Mouse (Mus musculus) heart, postnatal 10 days (tissue): ENCODE data around the gene Supt20. TPM values are rescaled to one million over a fixed set of nuclear protein-coding genes. Genes with fewer than 3 reads are reported as not detected.

Experiments used
- DNase-seq, 2 experiments: peaks; one replicate each; pipeline ENCODE4 v3.0.0; 2021
- intact Hi-C: fragments of 180-260 bp; cut with DNase I; formaldehyde crosslinking; loops from one replicate; pipeline ENCODE4 v1.15.1; 2025
- total RNA-seq, 2 experiments: library from RNA; stranded (reverse); gene quantifications; 2 replicates each; pipeline ENCODE4 v1.2.3; 2021

The Supt20 gene
- total RNA-seq, result 10 to 100 TPM; 35.1 to 41.8 TPM

DNA sequence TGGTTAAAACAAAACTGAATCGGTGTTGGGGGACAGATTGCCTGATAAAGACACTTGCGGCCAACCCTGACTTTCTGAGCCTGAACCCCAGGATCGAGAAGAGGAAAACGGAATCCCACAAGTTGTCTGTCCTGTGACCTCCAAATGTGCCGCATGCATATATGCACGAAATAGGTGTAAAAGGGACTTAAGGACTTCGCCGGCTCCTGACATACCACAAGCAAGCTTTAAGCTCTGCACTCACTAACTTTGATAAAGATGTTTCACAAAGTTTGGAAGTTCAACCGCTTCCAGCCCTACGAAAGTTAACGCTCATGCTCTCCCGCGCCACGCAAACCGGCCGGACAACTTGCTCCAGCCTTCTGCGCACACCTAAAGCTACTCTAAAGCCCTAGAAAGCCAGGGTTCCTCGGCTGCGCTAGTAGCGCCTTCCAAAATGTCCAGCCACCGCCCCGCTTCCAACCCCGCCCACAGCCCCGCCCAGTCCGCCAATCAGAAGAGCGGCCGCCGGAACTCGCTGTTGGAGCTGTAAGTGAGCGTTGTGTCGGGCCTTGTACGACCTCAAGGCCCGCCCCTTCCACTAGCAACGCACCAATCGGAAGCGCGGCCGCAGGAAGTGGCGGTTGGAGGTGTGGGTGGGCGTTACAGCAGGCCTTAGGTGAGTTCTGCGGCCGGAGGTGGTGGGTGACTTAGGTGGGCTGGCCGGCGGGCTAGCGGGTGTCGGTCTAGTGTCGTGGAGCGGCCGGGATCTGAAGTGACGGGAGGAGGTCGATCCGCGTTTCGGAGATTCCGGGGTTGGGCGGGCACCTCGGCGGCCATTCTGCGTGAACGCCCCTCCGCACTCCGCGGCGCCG, at the start of gene Supt20:
TSS of gene Supt20 (plus strand) at position 606 of the 854 bp plus-strand sequence.
- peak; percentile 95 to 96 for DNase-seq
- intact Hi-C loops, result loop anchor here (1.0 to 10.0 kb wide), 4 partner anchors 43 to 958 kb away; partner anchors contain the start of genes Alg5, Exosc8, Rfxap and Ufm1

DNA sequence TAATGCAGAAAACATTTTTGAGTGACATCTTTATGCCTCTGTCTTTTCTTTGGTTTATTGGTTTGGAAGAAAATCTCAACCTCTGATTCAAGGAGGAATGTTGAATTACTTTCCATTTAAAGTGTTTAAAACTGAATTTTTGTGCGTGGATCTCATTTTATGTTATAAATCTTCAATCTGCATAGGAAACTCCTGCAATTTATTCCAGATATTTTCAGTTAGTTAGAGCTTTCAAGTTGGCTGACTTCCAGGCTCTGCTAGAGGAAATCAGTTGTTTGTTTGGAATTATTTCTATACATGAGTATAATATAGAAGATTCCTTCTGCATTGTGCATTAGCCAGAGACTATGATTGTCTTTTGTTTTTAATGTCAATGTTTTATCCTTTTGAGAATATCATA, 49.8 kb upstream of the Supt20 start:
- intact Hi-C loops, result no loop called here
- DNase-seq, result no peak

DNA sequence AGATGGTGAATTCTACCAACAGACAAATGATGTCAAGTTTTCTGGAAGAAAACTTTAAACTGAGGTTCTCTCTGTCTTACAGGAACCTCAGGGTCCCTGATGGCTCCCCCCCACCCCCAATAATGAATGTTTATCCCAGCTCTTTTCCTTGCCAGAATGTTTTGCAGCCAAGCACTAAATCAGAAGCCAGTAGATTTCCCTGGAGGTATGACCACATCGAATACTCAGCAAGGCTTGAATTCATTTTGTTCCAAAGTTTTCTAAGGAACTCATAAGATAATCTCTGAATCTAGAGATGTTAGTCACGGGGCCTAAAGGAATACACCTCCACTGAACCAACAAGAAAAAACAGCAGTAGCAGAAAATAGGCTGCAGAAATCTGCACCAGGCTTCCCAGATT, 45.0 kb upstream of the Supt20 start:
- intact Hi-C loops, result no loop called here
- DNase-seq, result peak; percentile 71 to 72

DNA sequence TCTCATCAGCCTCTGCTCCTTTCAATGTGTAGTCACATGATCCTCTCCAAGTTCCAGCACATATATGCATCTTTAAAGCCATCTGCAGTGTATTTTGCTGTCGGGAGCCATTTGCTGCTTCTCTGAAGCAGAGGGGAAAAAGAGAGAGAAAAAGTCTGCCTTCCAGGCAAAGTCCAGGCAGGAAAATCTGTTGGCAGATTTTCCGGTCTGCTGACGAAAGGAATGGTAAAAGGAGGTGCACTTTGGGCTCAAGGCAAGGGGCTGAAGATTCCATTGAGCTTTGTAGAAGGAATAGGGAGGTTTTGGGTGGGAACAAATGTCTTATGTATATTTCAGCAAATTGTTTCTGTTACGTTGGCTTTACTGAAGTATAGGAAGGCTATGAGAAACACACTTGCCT, 41.0 kb upstream of the Supt20 start:
- intact Hi-C loops, result no loop called here
- DNase-seq, result no peak

DNA sequence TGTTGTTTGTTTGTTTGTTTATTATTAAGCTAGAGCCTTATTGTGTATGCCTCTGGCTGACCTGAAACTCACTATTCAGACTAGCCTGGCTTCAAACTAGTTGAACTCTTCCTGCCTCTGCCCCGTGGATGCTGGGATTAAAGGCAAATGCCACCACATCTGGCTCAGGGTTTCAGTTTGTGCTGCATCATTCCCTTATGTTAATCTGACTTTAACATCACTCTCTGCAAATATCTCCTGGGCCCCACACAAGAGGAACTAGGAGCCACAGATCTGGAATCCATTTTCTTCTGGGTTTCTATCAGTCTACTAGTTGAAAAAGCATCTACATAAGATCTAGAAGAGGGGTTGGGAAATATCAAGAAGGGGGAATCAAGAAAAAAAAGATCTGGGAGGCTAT, 38.4 kb upstream of the Supt20 start:
- DNase-seq, result no peak
- intact Hi-C loops, result no loop called here

DNA sequence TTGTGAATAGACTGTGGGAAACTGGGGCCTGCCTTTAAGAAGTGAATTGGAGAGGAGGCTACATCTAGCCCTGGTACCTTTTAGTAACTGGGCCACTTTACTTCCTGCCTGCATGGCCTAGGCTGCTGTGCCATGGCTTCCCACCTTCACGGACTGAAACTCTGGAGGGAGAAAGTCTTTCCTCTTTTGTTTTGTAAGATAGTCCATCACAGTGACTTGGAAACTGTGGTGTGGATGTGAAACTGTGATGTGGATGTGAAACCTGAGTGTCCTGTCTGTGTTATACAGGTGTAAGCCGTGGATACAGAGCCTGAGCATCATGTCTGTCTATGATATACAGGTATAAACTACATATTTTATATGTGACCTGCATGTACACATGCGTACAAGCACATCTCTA, 35.5 kb upstream of the Supt20 start:
- intact Hi-C loops, result no loop called here
- no peak for DNase-seq

DNA sequence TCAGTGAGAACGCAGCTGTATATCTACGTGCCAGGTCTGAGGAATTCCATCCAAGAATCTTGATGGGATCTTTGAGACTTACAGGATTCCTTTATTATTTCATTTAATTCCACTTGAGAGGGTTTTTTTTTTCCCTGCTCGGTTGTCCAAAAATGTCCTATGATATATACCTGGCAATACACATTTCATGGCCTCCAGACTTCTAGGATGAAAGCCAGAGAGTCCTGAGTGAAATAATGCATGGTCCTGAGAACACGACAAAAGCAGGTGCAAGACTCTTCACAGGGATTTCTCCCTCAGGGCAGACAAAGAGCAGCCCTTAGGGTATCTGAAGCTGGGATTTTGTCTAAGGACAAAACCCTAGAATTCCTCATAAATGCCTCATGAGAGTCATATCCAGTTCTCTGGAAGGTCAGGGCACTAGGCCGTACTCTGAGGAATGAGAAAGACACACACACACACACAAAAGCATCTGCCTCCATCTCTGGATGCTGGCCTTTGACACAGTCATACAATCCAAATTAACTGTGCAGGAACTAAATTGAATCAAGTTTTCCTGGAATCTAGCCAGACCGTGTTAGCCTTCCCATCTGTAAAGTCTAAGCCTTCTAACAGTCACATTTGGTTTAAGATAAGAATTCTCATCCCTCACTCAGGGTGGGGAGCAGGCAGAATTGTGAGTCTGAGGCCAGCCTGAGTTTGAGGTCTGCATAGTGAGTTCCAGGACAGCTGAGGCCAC, 34.5 kb upstream of the Supt20 start:
- peak; percentile 48 to 52 for DNase-seq
- intact Hi-C loops, result no loop called here

DNA sequence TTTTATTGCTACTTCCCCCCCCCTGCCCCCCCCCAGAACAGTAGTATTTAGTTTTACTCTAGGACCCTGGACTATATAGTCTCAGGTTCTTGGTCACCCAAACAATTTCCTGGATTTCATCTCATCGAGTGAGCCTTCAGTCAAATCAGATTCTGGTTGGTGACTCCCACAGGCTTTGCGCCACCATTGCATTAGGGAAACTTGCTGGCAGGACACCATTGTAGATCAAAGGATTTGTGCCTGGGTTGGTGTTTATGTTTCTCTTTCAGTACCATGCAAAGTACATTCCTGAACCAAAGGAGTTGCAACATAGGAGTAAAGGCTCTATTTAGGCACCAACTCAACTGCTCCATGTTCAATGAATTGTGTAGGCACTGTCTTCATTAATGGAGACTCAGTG, 32.9 kb upstream of the Supt20 start:
- intact Hi-C loops, result no loop called here
- no peak for DNase-seq

DNA sequence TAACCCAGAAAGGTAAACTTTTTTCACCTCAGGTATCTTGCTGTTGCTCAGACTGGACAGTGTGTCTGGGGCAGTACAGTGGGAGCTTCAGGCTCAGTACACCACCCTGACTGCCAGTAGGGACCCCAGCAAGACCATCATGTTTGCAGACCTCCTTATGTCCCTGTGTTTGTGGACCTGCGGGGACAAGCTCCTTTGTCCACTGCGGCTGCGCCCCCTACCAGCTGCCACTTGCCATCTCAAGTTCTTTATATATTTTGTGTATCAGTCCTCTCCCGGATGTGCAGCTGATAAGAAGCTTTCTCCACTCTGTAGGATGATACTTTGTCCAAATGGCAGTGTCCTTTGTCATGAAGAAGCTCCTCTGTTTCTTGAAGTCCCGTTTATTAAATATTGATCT, 30.2 kb upstream of the Supt20 start:
- intact Hi-C loops, result no loop called here
- no peak for DNase-seq

DNA sequence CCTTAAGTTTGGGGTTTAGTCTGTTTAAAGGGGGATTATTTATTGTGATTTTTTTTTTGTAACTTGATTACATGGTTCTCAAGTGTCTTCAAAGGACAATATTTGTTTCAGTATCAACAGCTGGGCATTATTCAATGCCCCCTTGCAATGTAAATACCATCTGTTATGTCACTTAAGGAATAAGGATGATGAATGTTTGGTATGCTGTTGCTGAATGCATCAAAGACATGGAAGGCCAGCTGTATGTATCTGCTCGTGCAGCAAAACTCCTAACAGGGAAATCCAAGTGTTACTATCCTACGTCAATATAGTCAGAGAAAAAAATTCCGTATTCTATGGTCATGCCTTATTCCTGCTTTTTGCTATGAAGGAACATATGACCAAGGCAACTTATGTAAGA, 24.5 kb upstream of the Supt20 start:
- no peak for DNase-seq
- intact Hi-C loops, result no loop called here

DNA sequence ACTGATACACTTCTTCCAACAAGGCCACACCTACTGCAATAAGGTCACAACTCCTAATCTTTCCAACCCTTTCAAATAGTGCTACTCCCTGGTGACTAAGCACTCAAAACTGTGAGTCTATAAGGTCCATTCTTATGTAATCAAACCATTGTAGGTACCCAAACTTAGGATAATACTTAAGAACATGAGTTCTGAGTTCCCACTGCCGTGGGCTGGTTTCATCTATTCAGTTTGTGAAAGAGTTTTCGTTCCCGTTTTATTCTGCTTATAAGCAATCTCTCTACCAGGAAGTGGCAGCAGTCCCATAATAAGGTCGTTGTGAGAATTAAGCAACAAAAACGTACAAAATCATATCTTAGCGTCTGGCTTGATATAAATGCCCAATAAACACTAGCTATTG, 23.9 kb upstream of the Supt20 start:
- intact Hi-C loops, result no loop called here
- no peak for DNase-seq

DNA sequence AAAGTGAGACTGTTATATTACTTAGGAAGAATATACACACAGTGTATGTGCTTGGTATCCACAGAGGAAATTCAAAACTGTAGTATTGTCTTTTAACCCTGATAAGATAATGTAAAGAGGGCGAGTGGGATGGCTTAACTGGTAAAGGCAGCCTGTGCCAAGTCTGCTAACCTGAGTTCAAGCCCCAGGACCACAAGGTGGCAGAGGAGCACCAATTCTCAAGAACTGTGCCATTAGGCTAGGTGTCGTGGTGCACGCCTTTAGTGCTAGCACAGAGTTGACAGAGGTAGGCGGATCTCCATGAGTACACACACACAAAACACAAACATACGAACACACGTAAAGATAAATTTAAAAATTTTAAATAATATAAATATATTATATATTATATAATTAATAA, 23.0 kb upstream of the Supt20 start:
- intact Hi-C loops, result no loop called here

DNA sequence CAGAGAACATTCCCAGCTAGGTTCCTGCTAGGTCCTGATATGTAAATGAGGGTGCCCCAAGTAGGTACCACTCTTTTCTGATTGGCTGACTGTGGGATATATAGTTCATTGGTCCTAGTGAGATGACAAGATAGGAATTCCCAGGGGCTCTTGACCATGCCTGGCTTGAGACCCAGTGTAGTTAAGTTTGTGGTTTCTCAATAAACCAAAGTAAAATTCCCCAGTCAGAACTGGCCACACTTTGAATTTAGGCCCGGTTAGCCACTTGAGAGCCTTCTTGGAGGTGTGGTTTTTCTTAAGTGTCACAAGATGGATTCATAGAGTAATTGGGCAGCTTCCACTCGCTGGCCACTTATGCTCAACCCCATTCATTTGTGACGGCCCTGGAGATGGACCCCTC, 20.5 kb upstream of the Supt20 start:
- intact Hi-C loops, result loop anchor here (1.0 kb wide), 1 partner anchor 315 kb away; no protein-coding TSS in a partner anchor
- no peak for DNase-seq

More for the DNA sequence above, 23.0 kb upstream of the Supt20 start:
- no peak for DNase-seq

DNA sequence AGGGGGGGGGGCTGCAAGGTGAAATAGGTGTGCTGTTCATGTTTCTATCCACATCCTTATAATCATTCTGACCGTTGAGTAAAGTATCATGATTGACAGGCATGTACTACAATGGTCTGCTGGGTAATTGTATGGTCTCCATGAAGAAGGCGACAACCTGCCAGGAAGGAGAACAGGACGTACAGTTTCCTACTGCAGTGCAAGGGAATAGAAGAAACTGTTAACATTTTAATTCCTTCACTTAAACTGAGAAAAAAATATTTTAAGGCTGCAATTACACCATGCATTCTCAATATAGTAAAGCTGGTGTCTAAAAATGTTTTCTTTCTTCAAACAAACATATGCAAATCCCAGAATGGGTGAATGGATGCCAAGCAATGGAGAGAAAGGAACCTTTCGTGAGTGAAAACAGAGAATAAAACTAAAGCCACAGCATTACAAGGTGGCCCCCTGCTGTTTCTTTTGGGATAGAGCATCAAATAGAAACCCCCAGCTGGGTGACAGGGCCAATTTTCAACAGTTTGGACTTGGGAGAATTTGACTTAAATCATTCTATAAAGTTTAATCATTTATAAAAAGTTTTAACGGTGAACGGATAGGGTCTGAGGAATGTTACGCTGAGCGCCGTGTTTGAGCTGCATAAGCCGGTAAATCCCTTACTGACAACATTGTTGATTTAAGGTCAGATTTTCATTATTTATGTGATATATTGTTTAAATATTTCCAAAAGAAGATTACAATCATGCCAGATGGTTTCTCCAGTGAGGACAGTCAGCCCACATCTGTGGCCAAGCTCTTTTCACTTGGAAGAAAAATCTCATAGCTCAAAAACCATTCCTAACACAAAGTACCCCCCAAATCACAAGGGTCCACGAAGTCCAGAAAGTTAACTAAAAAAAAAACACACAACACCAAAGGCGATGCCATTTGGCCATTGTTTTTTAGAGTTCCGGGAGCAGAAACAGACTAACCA, 19.8 kb upstream of the Supt20 start:
- DNase-seq, result peak; percentile 70 to 76

DNA sequence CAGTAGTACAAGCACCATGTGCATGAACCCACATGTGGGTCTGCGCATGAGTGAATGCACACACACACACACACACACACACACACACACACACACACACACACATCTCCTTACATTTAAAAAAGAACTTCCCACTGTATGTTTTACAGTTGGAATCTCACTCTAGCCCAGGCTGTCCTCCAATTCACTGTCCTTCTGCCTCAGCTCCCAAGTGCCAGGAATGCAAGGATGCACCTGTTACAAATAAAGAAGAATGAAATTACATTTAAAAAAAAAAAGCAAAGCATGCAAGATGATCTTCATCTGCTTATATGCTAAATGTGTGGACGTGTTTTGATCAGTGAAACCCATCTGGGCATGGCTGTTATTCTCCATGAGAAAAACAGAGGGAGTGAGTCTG, 15.8 kb upstream of the Supt20 start:
- intact Hi-C loops, result no loop called here
- DNase-seq, result no peak

More for the DNA sequence above, 19.8 kb upstream of the Supt20 start:
- intact Hi-C loops, result loop anchor here (1.0 kb wide), 2 partner anchors 316 to 321 kb away; no protein-coding TSS in a partner anchor

DNA sequence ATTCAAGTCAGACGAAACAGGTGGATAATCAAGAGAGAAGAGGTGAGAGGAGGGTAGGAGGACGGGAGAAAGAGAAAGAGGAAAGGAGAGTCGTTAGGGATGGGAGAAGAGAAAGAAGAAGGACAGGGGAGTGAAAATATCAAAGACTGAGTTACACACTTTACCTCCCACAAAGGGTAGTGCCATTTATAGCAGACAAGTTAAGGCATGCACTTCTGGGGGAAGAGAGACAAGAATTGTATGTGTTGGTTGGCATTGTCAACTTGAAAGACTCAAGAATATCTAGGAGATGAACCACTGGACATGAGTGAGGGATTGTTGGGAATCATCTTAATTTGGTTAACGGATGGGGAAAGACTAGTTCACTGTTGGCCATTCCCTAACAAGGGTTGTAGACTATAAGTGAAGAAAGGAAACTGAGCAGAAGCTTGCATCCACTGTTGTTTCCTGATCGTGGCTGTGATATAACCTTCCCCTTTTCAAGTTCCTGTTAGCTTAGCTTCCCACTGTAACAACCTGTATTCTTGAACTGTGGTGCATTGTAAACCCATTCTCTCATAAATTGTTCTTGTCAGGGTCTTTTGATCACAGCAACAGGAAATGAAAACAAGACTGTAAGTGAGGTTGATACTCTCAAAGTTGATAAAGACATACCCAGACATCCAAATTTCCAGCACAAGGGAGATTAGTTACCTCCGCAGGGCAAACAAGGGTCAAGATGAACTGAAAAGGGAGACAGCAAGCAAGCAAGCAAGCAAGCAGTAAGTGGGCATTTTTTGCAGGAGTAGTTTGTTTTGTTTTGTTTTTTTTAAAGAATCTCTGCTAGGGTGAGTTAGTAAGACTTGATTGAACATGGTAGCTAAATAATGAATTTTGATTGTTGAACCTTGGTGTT, 11.1 kb upstream of the Supt20 start:
- intact Hi-C loops, result no loop called here
- no peak for DNase-seq

DNA sequence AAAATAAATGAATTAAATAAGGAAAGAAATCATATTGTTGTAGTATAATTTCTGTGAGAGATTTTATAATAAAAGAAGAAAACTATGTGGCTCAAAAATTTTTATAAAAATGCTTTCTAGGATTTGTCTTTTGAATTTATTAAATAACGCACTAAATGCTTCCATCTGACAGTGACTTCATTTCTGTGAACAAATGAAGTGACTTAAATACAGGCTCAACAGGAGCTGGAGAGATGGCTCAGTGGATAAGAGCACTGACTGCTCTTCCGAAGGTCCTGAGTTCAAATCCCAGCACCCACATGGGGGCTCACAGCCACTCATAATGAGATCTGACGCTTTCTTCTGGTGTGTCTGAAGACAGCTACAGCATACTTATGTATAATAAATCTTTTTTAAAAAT, 7.4 kb upstream of the Supt20 start:
- no peak for DNase-seq
- intact Hi-C loops, result no loop called here

DNA sequence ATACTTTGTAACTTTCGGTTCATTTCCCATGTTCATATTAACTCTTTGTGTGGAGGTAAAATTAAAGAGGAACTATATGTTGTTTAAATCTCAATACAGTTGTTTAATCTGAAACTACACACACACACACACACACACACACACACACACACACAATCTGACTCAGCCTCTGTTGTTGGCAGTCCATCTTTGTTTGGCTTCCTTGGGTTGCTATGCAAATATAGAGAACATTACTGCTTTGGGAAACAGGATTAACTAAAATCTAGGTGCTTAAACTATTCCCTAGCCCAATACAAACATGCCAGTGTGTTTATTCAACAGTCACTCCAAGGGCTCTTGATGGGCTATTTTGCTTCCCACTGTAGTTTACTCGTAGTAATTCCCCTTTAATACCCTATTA, 5.4 kb upstream of the Supt20 start:
- intact Hi-C loops, result no loop called here

DNA sequence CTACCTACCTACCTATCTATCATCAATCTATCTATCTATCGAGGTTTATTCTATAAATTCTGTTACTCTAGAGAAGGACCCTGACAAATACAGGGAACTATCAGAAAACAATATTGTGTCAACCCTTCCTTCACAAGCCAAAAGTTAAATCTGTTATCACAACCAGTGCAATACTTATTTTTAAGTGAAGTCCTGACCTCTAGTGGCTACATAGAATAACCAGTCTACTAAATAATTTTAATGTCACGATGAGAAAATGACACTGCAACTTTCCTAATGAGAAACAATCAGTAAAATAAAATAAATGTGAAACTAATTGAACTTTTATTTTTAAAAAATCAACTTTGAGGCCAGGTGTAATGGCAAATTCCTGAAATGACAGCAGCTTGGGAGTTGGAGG, 3.5 kb upstream of the Supt20 start:
- DNase-seq, result no peak

More for the DNA sequence above, 5.4 kb upstream of the Supt20 start:
- no peak for DNase-seq

More for the DNA sequence above, 3.5 kb upstream of the Supt20 start:
- intact Hi-C loops, result loop anchor here (1.0 kb wide), 1 partner anchor 336 kb away; no protein-coding TSS in a partner anchor
